Mouse (Mus musculus) heart, embryonic 10.5 days (tissue): ENCODE measurements around the gene Insrr. TPM values are rescaled to one million over a fixed set of nuclear protein-coding genes. Genes with fewer than 3 reads are reported as not detected.
"Not testable (repeated sequence)": the region's sequence is repeated elsewhere in the genome, so short reads cannot be mapped to it uniquely, and the experiment has no call there.

Source experiments
- DNase-seq: peaks from one replicate; pipeline ENCODE4 v3.0.0-alpha.2; 2017; ENCODE audit warnings: low spot score
- H3K27ac ChIP-seq: fragments of 300-500 bp; sonication (generic); 2 replicates; pipeline ENCODE4 v1.5.1; 2016; ENCODE audit warnings: mild to moderate bottlenecking
- H3K27me3 ChIP-seq: fragments of 300-500 bp; sonication (generic); 2 replicates; pipeline ENCODE4 v1.6.1; 2016; ENCODE audit warnings: mild to moderate bottlenecking; ENCODE audit not compliant: poor library complexity, insufficient read depth, severe bottlenecking
- H3K36me3 ChIP-seq: fragments of 300-500 bp; sonication (generic); 2 replicates; pipeline ENCODE4 v1.6.1; 2016; ENCODE audit warnings: mild to moderate bottlenecking, moderate library complexity
- H3K4me1 ChIP-seq: fragments of 300-500 bp; sonication (generic); 2 replicates; pipeline ENCODE4 v1.6.1; 2016; ENCODE audit warnings: mild to moderate bottlenecking
- H3K4me3 ChIP-seq: fragments of 300-500 bp; sonication (generic); 2 replicates; pipeline ENCODE4 v1.5.1; 2016; ENCODE audit warnings: mild to moderate bottlenecking, moderate library complexity
- H3K9me3 ChIP-seq: fragments of 300-500 bp; sonication (generic); 2 replicates; pipeline ENCODE4 v1.6.1; 2016; ENCODE audit warnings: mild to moderate bottlenecking, moderate library complexity
- WGBS: fragments of 180-500 bp; shearing (Covaris S2); methylation state at CpG from one replicate; pipeline ENCODE4 v1.1.7; 2016; 5-methylcytosine and 5-hydroxymethylcytosine counted together
- polyA plus RNA-seq: library from polyadenylated mRNA; unstranded; fragments of >200 nt; fragmentation: Nextera tagmentation; extraction: Ambion mirVana; gene quantifications from 2 replicates; pipeline ENCODE4 v1.2.1, GENCODE M21; 2016

The Insrr gene
- polyA plus RNA-seq, 1 experiment from 2014 or later = not detected

- H3K4me3 ChIP-seq = no peak overlapping the region
- WGBS = 52% methylated on average over 5 of the region's 5 CpGs
- DNase-seq = no peak
- H3K36me3 ChIP-seq = no peaks in the 10 kb centered on the region
- H3K9me3 ChIP-seq = no peaks in the 10 kb centered on the region
- 0 out of 2 replicates have a peak, but pooled peaks cover 9% of the 10 kb centered on the region for H3K27me3 ChIP-seq
- no peak overlapping the region for H3K27ac ChIP-seq
- H3K4me1 ChIP-seq = peaks cover 13% of the 10 kb centered on the region
Measured at GRCm38 (mm10) chr3:87847680-87848079, 50.9 kb downstream of the Insrr start.

DNA sequence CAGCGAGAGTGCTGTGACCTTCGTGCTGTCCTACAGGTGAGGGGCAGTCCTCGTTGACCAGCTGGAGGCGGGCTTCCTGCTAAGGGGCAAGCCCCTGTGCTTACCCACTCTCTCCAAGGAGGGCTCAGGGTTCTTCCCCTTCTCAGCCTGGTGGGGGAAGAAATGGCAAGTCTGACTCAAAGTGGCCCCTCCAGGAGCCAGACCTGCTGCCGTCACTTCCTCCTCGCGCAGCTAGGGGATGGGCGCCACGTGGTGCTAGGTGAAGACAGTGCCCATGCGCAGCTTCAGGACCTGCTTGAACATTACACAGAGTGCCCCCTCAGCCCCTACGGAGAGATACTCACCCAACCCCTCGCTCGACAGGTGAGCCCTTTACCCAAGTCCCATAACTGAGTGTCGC, 52.4 kb downstream of the Insrr start:
- WGBS = 74% methylated on average over 14 of the region's 14 CpGs
- DNase-seq = no peak

GRCm38 (mm10) chr3:87854795-87855568, 58.2 kb downstream of the Insrr start:
- Histone ChIP-seq H3K4me3 (no peak overlapping the region), H3K4me1 (peaks cover 11% of the 10 kb centered on the region), H3K27ac (no peak overlapping the region), H3K9me3 (no peaks in the 10 kb centered on the region), H3K36me3 (peaks cover 44% of the 10 kb centered on the region), H3K27me3 (0 out of 2 replicates have a peak, but pooled peaks cover 9% of the 10 kb centered on the region)
- no peak for DNase-seq
- WGBS = 66% methylated on average over 7 of the region's 7 CpGs

More for the DNA sequence above, 52.4 kb downstream of the Insrr start:
- no peak overlapping the region for H3K27ac ChIP-seq
- H3K4me3 ChIP-seq = no peak overlapping the region
- 0 out of 2 replicates have a peak, but pooled peaks cover 9% of the 10 kb centered on the region for H3K27me3 ChIP-seq
- H3K4me1 ChIP-seq = peaks cover 23% of the 10 kb centered on the region
- H3K9me3 ChIP-seq = no peaks in the 10 kb centered on the region
- no peaks in the 10 kb centered on the region for H3K36me3 ChIP-seq

DNA sequence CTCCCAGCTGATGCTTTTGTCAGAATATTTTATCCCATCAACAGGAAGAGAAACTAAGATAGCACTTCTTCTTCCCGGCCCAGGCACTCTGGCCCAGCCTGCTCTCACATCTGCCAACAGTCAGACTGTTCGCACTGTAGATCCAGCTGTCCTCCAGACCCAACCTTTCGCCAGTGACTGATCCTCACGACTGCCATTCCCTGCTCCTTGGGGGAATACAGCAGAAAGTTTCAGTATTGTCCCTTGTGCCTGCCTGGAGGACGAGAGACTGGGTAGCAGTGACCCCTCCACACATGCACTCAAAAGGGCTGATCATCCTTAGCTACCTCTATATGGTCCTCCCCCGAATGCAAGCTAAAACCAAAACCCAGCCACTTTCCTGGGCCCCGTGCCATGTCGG, 59.2 kb downstream of the Insrr start:
- Histone ChIP-seq H3K27ac (no peak overlapping the region), H3K4me3 (no peak overlapping the region), H3K36me3 (peaks cover 49% of the 10 kb centered on the region), H3K9me3 (no peaks in the 10 kb centered on the region), H3K27me3 (0 out of 2 replicates have a peak, but pooled peaks cover 9% of the 10 kb centered on the region), H3K4me1 (peaks cover 11% of the 10 kb centered on the region)
- no peak for DNase-seq
- WGBS = 83% methylated on average over 8 of the region's 8 CpGs

- Histone ChIP-seq H3K27me3 (no peaks in the 10 kb centered on the region), H3K9me3 (no peaks in the 10 kb centered on the region), H3K36me3 (peaks cover 66% of the 10 kb centered on the region), H3K4me1 (peaks cover 11% of the 10 kb centered on the region), H3K27ac (no peak overlapping the region), H3K4me3 (no peak overlapping the region)
- DNase-seq = no peak
- WGBS = 79% methylated on average over 8 of the region's 8 CpGs
Measured at GRCm38 (mm10) chr3:87857666-87858065, 60.9 kb downstream of the Insrr start.

DNA sequence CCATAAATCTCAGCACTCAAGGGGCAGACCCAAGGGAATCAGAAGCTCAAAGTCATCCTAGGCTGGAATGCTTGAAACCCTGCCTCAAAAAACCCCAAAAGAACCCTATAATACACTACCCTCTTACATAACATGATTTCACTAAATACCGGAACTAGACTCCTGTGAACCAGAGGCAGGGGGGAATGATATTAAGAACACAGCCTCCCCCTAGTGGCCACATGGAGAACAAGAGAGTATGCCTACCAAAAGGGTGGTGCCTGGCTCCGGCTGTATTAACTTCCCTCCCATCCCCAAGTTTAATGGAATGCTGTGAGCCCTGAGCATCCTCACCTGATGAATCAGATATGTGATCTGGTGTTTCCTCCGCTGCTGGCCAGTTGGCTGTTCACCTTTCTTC, 63.1 kb downstream of the Insrr start:
- Histone ChIP-seq H3K4me1 (no peaks in the 10 kb centered on the region), H3K27ac (no peak overlapping the region), H3K4me3 (no peak overlapping the region), H3K9me3 (no peaks in the 10 kb centered on the region), H3K36me3 (peaks cover 83% of the 10 kb centered on the region), H3K27me3 (no peaks in the 10 kb centered on the region)
- WGBS = 37% methylated on average over 3 of the region's 3 CpGs
- no peak for DNase-seq

DNA sequence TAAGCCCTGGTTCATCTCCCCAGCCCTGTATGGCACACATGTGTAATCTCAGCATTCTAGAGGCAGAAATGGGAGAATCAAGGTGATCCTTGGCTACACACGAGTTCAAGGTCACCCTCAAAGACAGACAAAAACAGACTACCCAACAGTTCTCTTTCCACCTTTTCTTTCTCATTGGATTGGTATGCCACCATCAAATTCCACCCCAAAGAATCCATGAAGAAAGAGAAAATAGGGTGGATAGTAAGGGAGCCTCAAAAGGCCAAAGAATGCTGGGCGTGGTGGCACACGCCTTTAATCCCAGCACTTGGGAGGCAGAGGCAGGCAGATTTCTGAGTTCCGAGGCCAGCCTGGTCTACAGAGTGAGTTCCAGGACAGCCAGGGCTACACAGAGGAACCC, 67.4 kb downstream of the Insrr start:
- DNase-seq, H3K9me3 ChIP-seq, H3K4me3 ChIP-seq, H3K27ac ChIP-seq, H3K4me1 ChIP-seq, H3K27me3 ChIP-seq: not testable (repeated sequence)
- H3K36me3 ChIP-seq = peaks cover 88% of the 10 kb centered on the region
- 90% methylated on average over 4 of the region's 4 CpGs for WGBS

Other genes with a start within 250 kb of the Insrr start
- 11.5 and 11.7 TPM in 2 replicates for gene Arhgef11, start 179.4 kb upstream of the Insrr start, polyA plus RNA-seq
- 0.30 and 0.63 TPM in 2 replicates for gene Lrrc71, start 48.3 kb upstream of the Insrr start, polyA plus RNA-seq
- gene Ntrk1, start 1.8 kb upstream of the Insrr start, polyA plus RNA-seq = 0.05 and 0.68 TPM in 2 replicates
- 14.3 and 14.8 TPM in 2 replicates for gene Pear1, start 27.4 kb downstream of the Insrr start, polyA plus RNA-seq
- 0.20 and 0.23 TPM in 2 replicates for gene Sh2d2a, start 49.8 kb downstream of the Insrr start, polyA plus RNA-seq
- 11.8 and 13.6 TPM in 2 replicates for gene Prcc, start 88.7 kb downstream of the Insrr start, polyA plus RNA-seq
- gene Hdgf, start 109.4 kb downstream of the Insrr start, polyA plus RNA-seq = 182 and 248 TPM in 2 replicates
- 64.2 and 71.3 TPM in 2 replicates for gene Mrpl24, start 122.6 kb downstream of the Insrr start, polyA plus RNA-seq
- gene Isg20l2, start 133.4 kb downstream of the Insrr start, polyA plus RNA-seq = 39.6 and 55.1 TPM in 2 replicates
- 16.8 and 21.0 TPM in 2 replicates for gene Rrnad1, start 133.8 kb downstream of the Insrr start, polyA plus RNA-seq
- 35.8 and 126 TPM in 2 replicates for gene Crabp2, start 151.7 kb downstream of the Insrr start, polyA plus RNA-seq
- 25.0 and 28.8 TPM in 2 replicates for gene Nes, start 174.1 kb downstream of the Insrr start, polyA plus RNA-seq
- gene Bcan, start 203.3 kb downstream of the Insrr start, polyA plus RNA-seq = 0.05 TPM in 1 of 2 replicates, not detected in the other
- 0.07 and 0.08 TPM in 2 replicates for gene Hapln2, start 230.6 kb downstream of the Insrr start, polyA plus RNA-seq
- 28.5 and 47.0 TPM in 2 replicates for gene Gpatch4, start 246.2 kb downstream of the Insrr start, polyA plus RNA-seq